Mouse (Mus musculus): ENCODE measurements around the gene 9130019O22Rik. TPM values are rescaled to one million over a fixed set of nuclear protein-coding genes. Genes with fewer than 3 reads are reported as not detected.

9130019O22Rik gene
- 2.3 TPM for polyA plus RNA-seq (2015; fragmentation: Illumina TruSeq; extraction: RNeasy Lipid Tissue Mini Kit (QIAGEN cat#74804); ENCODE audit: low read depth, low replicate concordance)

GRCm38 (mm10) chr7:127386641-127387392, at the start of gene 9130019O22Rik:
TSS of gene 9130019O22Rik (minus strand) at chr7:127387166.

GRCm38 (mm10) chr7:127421388-127422191, 34.6 kb upstream of the 9130019O22Rik start, which contains the start of gene Zfp688:
TSS of gene Zfp688 (minus strand) at chr7:127422068.

GRCm38 (mm10) chr7:127406002-127406987, 19.3 kb upstream of the 9130019O22Rik start, which contains the start of gene Zfp764:
TSS of gene Zfp764 (minus strand) at chr7:127406822.

GRCm38 (mm10) chr7:127393157-127393943, 6.4 kb upstream of the 9130019O22Rik start, which contains the start of gene E430018J23Rik:
TSS of gene E430018J23Rik (minus strand) at chr7:127393629.

GRCm38 (mm10) chr7:127375271-127376245, 11.4 kb downstream of the 9130019O22Rik start, which contains the start of gene Zfp747:
TSS of gene Zfp747 (minus strand) at chr7:127376050.

GRCm38 (mm10) chr7:127345512-127346325, 41.2 kb downstream of the 9130019O22Rik start, which contains the start of gene Zfp768:
TSS of gene Zfp768 (minus strand) at chr7:127345589.

Other genes with a start within 250 kb of the 9130019O22Rik start
- 0.21 TPM for gene Spn, start 249.3 kb downstream of the 9130019O22Rik start, polyA plus RNA-seq (2015; fragmentation: Illumina TruSeq; extraction: RNeasy Lipid Tissue Mini Kit (QIAGEN cat#74804); ENCODE audit: low read depth, low replicate concordance)
- gene Cd2bp2, start 191.1 kb downstream of the 9130019O22Rik start, polyA plus RNA-seq (2015; fragmentation: Illumina TruSeq; extraction: RNeasy Lipid Tissue Mini Kit (QIAGEN cat#74804); ENCODE audit: low read depth, low replicate concordance): 74.5 TPM
- 53.6 TPM for gene Tbc1d10b, start 178.7 kb downstream of the 9130019O22Rik start, polyA plus RNA-seq (2015; fragmentation: Illumina TruSeq; extraction: RNeasy Lipid Tissue Mini Kit (QIAGEN cat#74804); ENCODE audit: low read depth, low replicate concordance)
- gene Mylpf, start 178.3 kb downstream of the 9130019O22Rik start, polyA plus RNA-seq (2015; fragmentation: Illumina TruSeq; extraction: RNeasy Lipid Tissue Mini Kit (QIAGEN cat#74804); ENCODE audit: low read depth, low replicate concordance): 5.3 TPM
- gene Zfp553, start 154.1 kb downstream of the 9130019O22Rik start, polyA plus RNA-seq (2015; fragmentation: Illumina TruSeq; extraction: RNeasy Lipid Tissue Mini Kit (QIAGEN cat#74804); ENCODE audit: low read depth, low replicate concordance): 14.3 TPM
- gene Sept1, start 154.0 kb downstream of the 9130019O22Rik start, polyA plus RNA-seq (2015; fragmentation: Illumina TruSeq; extraction: RNeasy Lipid Tissue Mini Kit (QIAGEN cat#74804); ENCODE audit: low read depth, low replicate concordance): 6.4 TPM
- gene Zfp771, start 142.9 kb downstream of the 9130019O22Rik start, polyA plus RNA-seq (2015; fragmentation: Illumina TruSeq; extraction: RNeasy Lipid Tissue Mini Kit (QIAGEN cat#74804); ENCODE audit: low read depth, low replicate concordance): 23.6 TPM
- 44.7 TPM for gene Dctpp1, start 126.5 kb downstream of the 9130019O22Rik start, polyA plus RNA-seq (2015; fragmentation: Illumina TruSeq; extraction: RNeasy Lipid Tissue Mini Kit (QIAGEN cat#74804); ENCODE audit: low read depth, low replicate concordance)
- gene Sephs2, start 113.1 kb downstream of the 9130019O22Rik start, polyA plus RNA-seq (2015; fragmentation: Illumina TruSeq; extraction: RNeasy Lipid Tissue Mini Kit (QIAGEN cat#74804); ENCODE audit: low read depth, low replicate concordance): 35.9 TPM
- 0.46 TPM for gene Itgal, start 90.9 kb downstream of the 9130019O22Rik start, polyA plus RNA-seq (2015; fragmentation: Illumina TruSeq; extraction: RNeasy Lipid Tissue Mini Kit (QIAGEN cat#74804); ENCODE audit: low read depth, low replicate concordance)
- gene Zfp768, start 41.6 kb downstream of the 9130019O22Rik start, polyA plus RNA-seq (2015; fragmentation: Illumina TruSeq; extraction: RNeasy Lipid Tissue Mini Kit (QIAGEN cat#74804); ENCODE audit: low read depth, low replicate concordance): 11.7 TPM
- 5.3 TPM for gene Zfp747, start 11.1 kb downstream of the 9130019O22Rik start, polyA plus RNA-seq (2015; fragmentation: Illumina TruSeq; extraction: RNeasy Lipid Tissue Mini Kit (QIAGEN cat#74804); ENCODE audit: low read depth, low replicate concordance)
- 5.9 TPM for gene E430018J23Rik, start 6.5 kb upstream of the 9130019O22Rik start, polyA plus RNA-seq (2015; fragmentation: Illumina TruSeq; extraction: RNeasy Lipid Tissue Mini Kit (QIAGEN cat#74804); ENCODE audit: low read depth, low replicate concordance)
- 5.1 TPM for gene Zfp764, start 19.7 kb upstream of the 9130019O22Rik start, polyA plus RNA-seq (2015; fragmentation: Illumina TruSeq; extraction: RNeasy Lipid Tissue Mini Kit (QIAGEN cat#74804); ENCODE audit: low read depth, low replicate concordance)
- gene Zfp688, start 34.9 kb upstream of the 9130019O22Rik start, polyA plus RNA-seq (2015; fragmentation: Illumina TruSeq; extraction: RNeasy Lipid Tissue Mini Kit (QIAGEN cat#74804); ENCODE audit: low read depth, low replicate concordance): 20.0 TPM
- gene Zfp689, start 62.0 kb upstream of the 9130019O22Rik start, polyA plus RNA-seq (2015; fragmentation: Illumina TruSeq; extraction: RNeasy Lipid Tissue Mini Kit (QIAGEN cat#74804); ENCODE audit: low read depth, low replicate concordance): 4.0 TPM
- 26.1 TPM for gene Prr14, start 72.4 kb upstream of the 9130019O22Rik start, polyA plus RNA-seq (2015; fragmentation: Illumina TruSeq; extraction: RNeasy Lipid Tissue Mini Kit (QIAGEN cat#74804); ENCODE audit: low read depth, low replicate concordance)
- 44.8 TPM for gene Fbrs, start 92.0 kb upstream of the 9130019O22Rik start, polyA plus RNA-seq (2015; fragmentation: Illumina TruSeq; extraction: RNeasy Lipid Tissue Mini Kit (QIAGEN cat#74804); ENCODE audit: low read depth, low replicate concordance)
- 22.6 TPM for gene Srcap, start 124.8 kb upstream of the 9130019O22Rik start, polyA plus RNA-seq (2015; fragmentation: Illumina TruSeq; extraction: RNeasy Lipid Tissue Mini Kit (QIAGEN cat#74804); ENCODE audit: low read depth, low replicate concordance)
- 11.1 TPM for gene Gm42715, start 132.4 kb upstream of the 9130019O22Rik start, polyA plus RNA-seq (2015; fragmentation: Illumina TruSeq; extraction: RNeasy Lipid Tissue Mini Kit (QIAGEN cat#74804); ENCODE audit: low read depth, low replicate concordance)
- gene Tmem265, start 174.2 kb upstream of the 9130019O22Rik start, polyA plus RNA-seq (2015; fragmentation: Illumina TruSeq; extraction: RNeasy Lipid Tissue Mini Kit (QIAGEN cat#74804); ENCODE audit: low read depth, low replicate concordance): not detected
- 93.0 TPM for gene Phkg2, start 186.2 kb upstream of the 9130019O22Rik start, polyA plus RNA-seq (2015; fragmentation: Illumina TruSeq; extraction: RNeasy Lipid Tissue Mini Kit (QIAGEN cat#74804); ENCODE audit: low read depth, low replicate concordance)
- 12.4 TPM for gene Ccdc189, start 201.4 kb upstream of the 9130019O22Rik start, polyA plus RNA-seq (2015; fragmentation: Illumina TruSeq; extraction: RNeasy Lipid Tissue Mini Kit (QIAGEN cat#74804); ENCODE audit: low read depth, low replicate concordance)
- 30.1 TPM for gene Rnf40, start 201.6 kb upstream of the 9130019O22Rik start, polyA plus RNA-seq (2015; fragmentation: Illumina TruSeq; extraction: RNeasy Lipid Tissue Mini Kit (QIAGEN cat#74804); ENCODE audit: low read depth, low replicate concordance)
- gene Zfp629, start 228.6 kb upstream of the 9130019O22Rik start, polyA plus RNA-seq (2015; fragmentation: Illumina TruSeq; extraction: RNeasy Lipid Tissue Mini Kit (QIAGEN cat#74804); ENCODE audit: low read depth, low replicate concordance): 10.7 TPM

Measured in brain, adult 10 weeks (tissue).